Mouse (Mus musculus) embryonic fibroblast, embryonic 13.5 days (primary cell): ENCODE data around the gene Fxn. TPM values are rescaled to one million over a fixed set of nuclear protein-coding genes. Genes with fewer than 3 reads are reported as not detected.

Experiments
- H3K27ac ChIP-seq: 2 replicates; pipeline ENCODE4 v1.5.1; 2012; ENCODE audit warnings: low read length, control low read depth, inconsistent platforms; ENCODE audit not compliant: insufficient read depth
- H3K4me1 ChIP-seq: 2 replicates; pipeline ENCODE4 v1.6.1; 2011; ENCODE audit warnings: low read length; ENCODE audit not compliant: control insufficient read depth, insufficient read depth
- H3K4me3 ChIP-seq: 2 replicates; pipeline ENCODE4 v1.5.1; 2011; ENCODE audit warnings: mild to moderate bottlenecking, control low read depth, low read length; ENCODE audit not compliant: insufficient read depth
- CTCF ChIP-seq: IDR thresholded peaks from 2 replicates; pipeline ENCODE4 v1.5.1; 2011; ENCODE audit warnings: mild to moderate bottlenecking, control low read depth, low read length, moderate library complexity, borderline replicate concordance; ENCODE audit not compliant: insufficient read depth
- POLR2A ChIP-seq: IDR thresholded peaks from 2 replicates; pipeline ENCODE4 v1.6.1; 2011; ENCODE audit warnings: low read depth, mild to moderate bottlenecking, control low read depth, low read length, moderate library complexity
- polyA plus RNA-seq: library from polyadenylated mRNA; stranded (reverse); fragments of >200 nt; gene quantifications from 2 replicates; pipeline ENCODE4 v1.2.4, GENCODE M21; 2011; ENCODE audit warnings: low read depth; ENCODE audit not compliant: missing spikeins, insufficient read length

The Fxn gene
- polyA plus RNA-seq = 5.9 and 7.9 TPM in 2 replicates

GRCm38 (mm10) chr19:24280601-24281228 is at the start of gene Fxn:
Fxn (minus strand) TSS chr19:24280605.
- peak within 1 kb of the TSS; percentile 69; the same call in 1 of the 2 replicates for H3K27ac ChIP-seq
- H3K4me1 ChIP-seq = no peaks in the 10 kb centered on the region; the same call in 1 of the 2 replicates
- TF ChIP-seq CTCF (no peak), POLR2A (no peak)
- peak within 1 kb of the TSS; percentile 83 for H3K4me3 ChIP-seq

DNA sequence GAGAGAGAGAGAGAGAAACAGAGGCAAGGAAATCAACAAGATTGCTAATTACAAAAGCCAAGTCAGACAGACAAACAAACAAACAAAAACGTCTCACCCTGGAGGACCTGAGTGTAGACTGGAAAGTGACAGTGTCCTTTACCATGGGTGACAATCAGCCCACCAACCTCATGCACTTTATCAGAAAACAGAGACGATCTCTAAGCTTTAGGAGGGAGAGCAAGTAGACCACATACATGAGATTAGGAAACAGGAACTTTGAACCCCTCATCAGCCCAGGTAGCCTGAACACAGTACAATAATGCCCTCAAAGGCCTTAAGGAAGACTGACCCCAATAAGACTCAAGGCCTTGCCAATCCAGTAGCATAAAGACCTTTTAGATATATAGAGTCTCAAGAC is 47.5 kb upstream of the Fxn start:
- no peak overlapping the region for H3K27ac ChIP-seq
- no peaks in the 10 kb centered on the region for H3K4me1 ChIP-seq
- no peak for TF ChIP-seq POLR2A
- no peak for TF ChIP-seq CTCF
- no peak overlapping the region for H3K4me3 ChIP-seq

- H3K27ac ChIP-seq = no peak overlapping the region
- no peaks in the 10 kb centered on the region for H3K4me1 ChIP-seq
- TF ChIP-seq POLR2A (no peak), CTCF (no peak)
- H3K4me3 ChIP-seq = no peak overlapping the region
These were observed 46.6 kb upstream of the Fxn start for GRCm38 (mm10) chr19:24326969-24327368.

- H3K4me3 ChIP-seq = no peak overlapping the region
- H3K4me1 ChIP-seq = no peaks in the 10 kb centered on the region
- TF ChIP-seq POLR2A (no peak), CTCF (no peak)
- no peak overlapping the region for H3K27ac ChIP-seq
These were observed 45.3 kb upstream of the Fxn start for GRCm38 (mm10) chr19:24325692-24326091.

- no peak overlapping the region for H3K27ac ChIP-seq
- H3K4me3 ChIP-seq = no peak overlapping the region
- TF ChIP-seq CTCF = no peak
- TF ChIP-seq POLR2A = no peak
- no peaks in the 10 kb centered on the region for H3K4me1 ChIP-seq
These were observed 43.6 kb upstream of the Fxn start for GRCm38 (mm10) chr19:24323841-24324613.

DNA sequence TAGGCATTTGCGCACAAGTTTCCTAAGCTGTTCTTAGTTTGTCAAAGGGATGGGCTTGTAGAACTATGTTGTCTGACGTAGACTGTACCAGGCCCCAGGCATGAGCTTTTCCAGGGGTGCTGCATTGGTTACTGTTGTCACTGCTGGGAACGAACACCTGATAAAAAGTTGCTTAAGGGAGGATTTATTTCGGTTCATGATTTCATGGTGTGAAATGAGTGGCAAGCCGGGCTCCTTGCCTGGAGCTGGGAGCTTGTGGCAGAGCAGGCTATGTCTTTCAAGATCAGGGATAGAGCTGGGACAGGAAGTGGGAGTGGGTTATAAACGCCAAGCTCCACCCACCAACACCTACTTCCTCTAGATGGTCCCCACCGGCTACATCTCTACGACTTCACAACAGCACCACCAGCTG is 41.5 kb upstream of the Fxn start:
- Histone ChIP-seq H3K4me1 (no peaks in the 10 kb centered on the region), H3K4me3 (no peak overlapping the region), H3K27ac (no peak overlapping the region)
- TF ChIP-seq POLR2A = no peak
- no peak for TF ChIP-seq CTCF

DNA sequence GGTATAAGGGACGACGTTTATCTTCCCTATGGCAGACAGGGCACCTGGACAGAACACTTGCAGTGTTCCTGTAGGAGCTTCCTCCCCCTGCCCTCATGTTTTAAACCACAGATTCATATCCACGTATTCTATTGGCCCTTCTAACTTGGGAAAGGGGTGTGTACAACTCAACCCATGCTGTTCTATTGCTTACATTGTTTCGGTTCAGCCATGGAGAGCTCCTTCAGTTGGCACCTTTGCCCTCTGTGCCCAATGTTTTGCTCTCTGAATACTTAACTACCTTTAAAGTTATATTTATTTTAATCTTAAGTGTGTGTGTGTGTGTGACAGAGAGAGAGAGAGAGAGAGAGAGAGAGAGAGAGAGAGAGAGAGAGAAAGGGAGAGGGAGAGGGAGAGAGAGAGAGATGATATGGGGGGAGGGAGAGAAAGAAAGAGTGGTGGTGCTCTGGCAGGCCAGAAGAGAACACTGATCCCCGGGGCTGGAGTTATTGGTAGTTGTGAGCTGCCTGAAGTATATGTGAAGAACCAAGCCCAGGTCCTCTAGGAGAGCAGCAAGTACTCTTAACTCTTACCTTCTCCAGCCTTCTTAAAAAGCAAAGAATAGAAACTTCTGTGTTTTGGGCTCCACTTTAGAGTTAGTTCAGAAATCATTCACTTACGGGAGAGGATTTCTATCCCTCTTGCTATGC is 41.0 kb upstream of the Fxn start:
- H3K4me3 ChIP-seq = no peak overlapping the region
- H3K27ac ChIP-seq = no peak overlapping the region
- TF ChIP-seq POLR2A (no peak), CTCF (no peak)
- no peaks in the 10 kb centered on the region for H3K4me1 ChIP-seq

GRCm38 (mm10) chr19:24318172-24318571 is 37.8 kb upstream of the Fxn start:
- H3K4me3 ChIP-seq = no peak overlapping the region
- TF ChIP-seq CTCF (no peak), POLR2A (no peak)
- H3K4me1 ChIP-seq = no peaks in the 10 kb centered on the region
- no peak overlapping the region for H3K27ac ChIP-seq

- TF ChIP-seq POLR2A = no peak
- TF ChIP-seq CTCF = no peak
- H3K27ac ChIP-seq = no peak overlapping the region
- H3K4me1 ChIP-seq = no peaks in the 10 kb centered on the region
- H3K4me3 ChIP-seq = no peak overlapping the region
These were observed 37.3 kb upstream of the Fxn start for GRCm38 (mm10) chr19:24317731-24318130.
